ENCODE assay signal across 9 mouse cellular contexts in genomic region chr16:41258145-41259035, GRCm38 (mm10).
DNase-seq lines count a peak whose midpoint lies in the region; ATAC-seq and TF ChIP-seq lines count a peak whose summit lies in the region.
"Had no signal": no experiment of that assay in that cellular context is flagged by ENCODE, and none has a peak within 500 bp of the region (broad histone marks: within the 10 kb centered on the region; RNA-seq: fewer than 3 reads in every experiment).

No protein-coding gene starts in this region.

- DNase-seq in 416B (ENCODE audit: low read depth): peak; percentile 64
- DNase-seq in MEL-GATA-1-ER (ENCODE audit: extremely low read depth, low read depth): peak; percentile 5
- peak; percentile 82 for DNase-seq in cerebellum, adult 9-10 months
- DNase-seq in frontal cortex, adult 2 months (ENCODE audit: extremely low spot score in 1 of 2, low spot score in 1 of 2): peak; percentile 47 to 95
- DNase-seq in kidney, postnatal 0 days (ENCODE audit: low spot score): peak; percentile 85
- peak; percentile 62 for DNase-seq in ovary, postnatal 14 days (ENCODE audit: low spot score)
- DNase-seq in spleen, postnatal 4 days (ENCODE audit: low spot score in 2 of 2): no peak

- 0 out of 2 replicates have a peak, but pooled peaks have one; percentile 40 for ATAC-seq in kidney, postnatal 0 days (replicated peaks; ENCODE audit: low FRiP score, low read depth)
- peak; percentile 36; the same call in 1 of the 2 replicates for ATAC-seq in limb, embryonic 13.5 days (ENCODE audit: low FRiP score, low read depth)

- H3K27ac ChIP-seq in kidney, postnatal 0 days: no peak overlapping the region
- no peak overlapping the region for H3K27ac ChIP-seq in limb, embryonic 13.5 days

- no peak overlapping the region for H3K4me2 ChIP-seq in kidney, postnatal 0 days (ENCODE audit: low read length)
- no peak overlapping the region for H3K4me2 ChIP-seq in limb, embryonic 13.5 days (replicated peaks)

- no peaks in the 10 kb centered on the region for H3K4me1 ChIP-seq in kidney, postnatal 0 days (replicated peaks; ENCODE audit: insufficient read depth, low read length)
- H3K4me1 ChIP-seq in limb, embryonic 13.5 days: no peaks in the 10 kb centered on the region

- no peak overlapping the region for H3K4me3 ChIP-seq in kidney, postnatal 0 days (replicated peaks; ENCODE audit: low read depth, low read length)
- no peak overlapping the region for H3K4me3 ChIP-seq in limb, embryonic 13.5 days
- H3K4me3 ChIP-seq: myocyte had no signal

- no peak overlapping the region for H3K9ac ChIP-seq in kidney, postnatal 0 days (ENCODE audit: low read depth, low read length)
- no peak overlapping the region for H3K9ac ChIP-seq in limb, embryonic 13.5 days

- no peaks in the 10 kb centered on the region for H3K27me3 ChIP-seq in kidney, postnatal 0 days (ENCODE audit: insufficient read depth, low read length)
- no peaks in the 10 kb centered on the region for H3K27me3 ChIP-seq in limb, embryonic 13.5 days

- H3K9me3 ChIP-seq in kidney, postnatal 0 days (replicated peaks; ENCODE audit: low read length): no peaks in the 10 kb centered on the region
- no peaks in the 10 kb centered on the region for H3K9me3 ChIP-seq in limb, embryonic 13.5 days

- no peaks in the 10 kb centered on the region for H3K36me3 ChIP-seq in kidney, postnatal 0 days (ENCODE audit: insufficient read depth, low read length)
- H3K36me3 ChIP-seq in limb, embryonic 13.5 days: no peaks in the 10 kb centered on the region

- WGBS in kidney, postnatal 0 days: 51% methylated on average over 12 of the region's 12 CpGs
- 55% methylated on average over 12 of the region's 12 CpGs for WGBS in limb, embryonic 13.5 days

- peak; percentile 93 for TF ChIP-seq CTCF in kidney, postnatal 0 days (IDR thresholded peaks at IDR 0.05; ENCODE audit: low read depth)

Comparison
In these comparisons a context has a peak if more than half of its experiments do, and no peak if none do; other contexts are left out.
1. DNase-seq: peak in 416B (single experiment), MEL-GATA-1-ER (single experiment), cerebellum, adult 9-10 months (single experiment), frontal cortex, adult 2 months (2 of 2), kidney, postnatal 0 days (single experiment) and ovary, postnatal 14 days (single experiment); none in spleen, postnatal 4 days (0 of 2).